Mouse (Mus musculus) ES-Bruce4 (cell line): Measurements from ENCODE around the gene Cep170b.

Experiments
- CTCF ChIP-seq: IDR thresholded peaks from one replicate; pipeline ENCODE4 v1.8.1; 2011; ENCODE audit warnings: low read depth, low read length
- EP300 ChIP-seq: IDR thresholded peaks from 2 replicates; pipeline ENCODE4 v1.6.1; 2011; ENCODE audit warnings: low read depth, low read length; ENCODE audit not compliant: insufficient read depth
- POLR2A ChIP-seq: IDR thresholded peaks from one replicate; pipeline ENCODE4 v1.8.1; 2011; ENCODE audit warnings: low read length; ENCODE audit not compliant: insufficient read depth

- TF ChIP-seq CTCF (no peak), POLR2A (peak; percentile 32), EP300 (peak; percentile 9; the same call in 1 of the 2 replicates)
Measured at GRCm38 (mm10) chr12:112794356-112794816, 74.1 kb downstream of the Cep170b start.
